Mouse (Mus musculus) testis, adult 2 months (tissue): ENCODE data around the gene Pik3r1.

Experiments
- CTCF ChIP-seq: fragments of 200-500 bp; IDR thresholded peaks from 2 replicates; pipeline ENCODE4 v1.5.1; 2012; ENCODE audit warnings: low read depth, mild to moderate bottlenecking, inconsistent platforms, low read length, moderate library complexity; ENCODE audit not compliant: control insufficient read depth, insufficient read depth, insufficient replicate concordance
- POLR2A ChIP-seq: fragments of 200-500 bp; IDR thresholded peaks from 2 replicates; pipeline ENCODE4 v1.6.1; 2012; ENCODE audit warnings: low read depth, mild to moderate bottlenecking, inconsistent platforms, low read length, moderate library complexity; ENCODE audit not compliant: control insufficient read depth

- no peak for TF ChIP-seq CTCF
- TF ChIP-seq POLR2A: no peak
Observed at GRCm38 (mm10) chr13:101693967-101694495, 74.0 kb downstream of the Pik3r1 start.
